Mouse (Mus musculus) heart, adult 18-20 months (tissue): Measurements from ENCODE around the gene Mrpl42. TPM values are rescaled to one million over a fixed set of nuclear protein-coding genes. Genes with fewer than 3 reads are reported as not detected.

ENCODE experiments used
- DNase-seq, 2 experiments: peaks; one replicate each; pipeline ENCODE4 v3.0.0; 2021 to 2022; ENCODE audit warnings: mixed read lengths in 1 of 2
- long read RNA-seq, 2 experiments: library from polyadenylated mRNA; stranded (forward); transcript quantifications; one replicate each; pipeline ENCODE4 v2.0.0; 2021
- total RNA-seq, 2 experiments: library from RNA; stranded (reverse); gene quantifications; 2 replicates each; pipeline ENCODE4 v1.2.3; 2021

Mrpl42 gene
- 100 to 1,000 TPM; 389 to 421 TPM for total RNA-seq
- long read RNA-seq, experiment 1, transcript Mrpl42-202 (5 exons, 455 nt): minor isoform, 15 of 525 reads
- long read RNA-seq, experiment 1, transcript Mrpl42-203 (6 exons, 661 nt): major isoform, 472 of 525 reads
- long read RNA-seq, experiment 1, partial matches to known transcripts: 23 of 525 reads
- long read RNA-seq, experiment 1, other reads (novel, unspliced or antisense): 15 of 525 reads
- long read RNA-seq, experiment 2, transcript Mrpl42-202 (5 exons, 455 nt): minor isoform, 11 of 422 reads
- long read RNA-seq, experiment 2, transcript Mrpl42-203 (6 exons, 661 nt): major isoform, 383 of 422 reads
- long read RNA-seq, experiment 2, partial matches to known transcripts: 16 of 422 reads
- long read RNA-seq, experiment 2, other reads (novel, unspliced or antisense): 12 of 422 reads

DNA sequence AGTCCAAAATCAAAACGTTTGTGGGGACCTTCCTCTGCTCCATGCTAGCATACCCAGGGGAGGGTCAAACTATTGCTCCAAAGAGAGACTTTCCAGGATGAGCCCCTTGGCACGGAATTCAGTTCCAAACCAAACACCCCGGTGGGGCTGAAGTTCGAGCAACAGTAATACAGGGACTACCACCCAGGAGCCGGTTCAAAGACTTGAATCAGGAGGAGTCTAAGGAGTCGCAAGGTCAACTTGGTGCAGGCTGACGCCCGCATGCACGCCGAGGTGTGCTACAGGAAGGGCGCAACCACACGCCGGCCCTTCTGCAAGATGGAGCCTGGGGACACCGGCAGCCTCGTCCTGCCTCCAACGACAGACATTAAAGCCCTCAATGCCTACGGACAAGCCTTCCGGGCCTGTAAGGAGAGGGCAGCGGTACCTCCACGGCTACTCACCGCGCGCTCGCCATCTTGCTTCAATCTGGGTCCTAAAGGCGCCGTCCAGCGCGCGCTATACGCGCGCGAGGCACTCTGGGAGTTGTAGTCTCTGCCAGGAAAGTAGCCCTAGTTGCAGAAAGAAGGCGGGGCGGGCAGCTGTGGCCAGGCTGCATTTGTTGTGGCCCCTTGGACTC, at the start of gene Mrpl42:
Gene Mrpl42, minus strand, starts transcription at position 478 of the 619 bp plus-strand sequence.
- DNase-seq: peak; percentile 91 to 94

GRCm38 (mm10) chr10:95550506-95550905, 48.8 kb upstream of the Mrpl42 start:
- peak in 1 of 2 experiments; percentile 55 for DNase-seq

GRCm38 (mm10) chr10:95549080-95549479, 47.3 kb upstream of the Mrpl42 start:
- DNase-seq: peak in 1 of 2 experiments; percentile 11

DNA sequence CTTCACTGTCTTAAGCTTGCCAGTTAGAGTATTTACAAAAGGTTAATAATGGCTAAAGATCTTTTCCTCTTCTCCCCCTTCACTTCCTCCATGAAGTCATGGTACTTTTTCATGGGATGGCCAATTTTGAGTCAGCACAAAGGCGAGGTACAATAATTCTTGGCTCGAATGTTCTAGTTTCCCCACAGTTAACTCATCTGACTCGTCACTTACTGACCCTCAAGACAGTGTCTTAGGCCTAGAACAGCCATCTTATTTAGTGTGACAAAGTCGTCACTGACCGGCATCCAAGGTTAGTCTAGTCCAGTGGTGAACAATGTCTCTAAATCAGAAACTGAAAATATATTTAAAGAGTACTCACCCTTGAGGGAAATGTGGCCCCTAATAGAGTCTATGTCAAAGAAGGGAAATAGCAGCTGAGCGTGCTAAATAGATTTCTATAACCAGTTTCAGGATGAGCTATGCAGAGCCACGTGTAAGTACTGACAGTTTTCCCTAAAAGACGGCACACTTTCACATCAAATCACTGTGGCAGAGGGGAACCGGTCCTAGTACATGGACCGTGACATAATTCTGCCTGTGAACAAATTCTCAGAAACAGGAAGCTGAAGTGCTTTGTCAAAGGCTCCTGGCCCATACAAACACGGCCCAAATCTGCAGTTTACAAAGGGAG, 46.5 kb upstream of the Mrpl42 start:
- DNase-seq: no peak

GRCm38 (mm10) chr10:95546178-95546577, 44.4 kb upstream of the Mrpl42 start:
- no peak for DNase-seq

- peak in 1 of 2 experiments; percentile 15 for DNase-seq
Observed at GRCm38 (mm10) chr10:95545051-95545450, 43.3 kb upstream of the Mrpl42 start.

- no peak for DNase-seq
Observed at GRCm38 (mm10) chr10:95544651-95545050, 42.9 kb upstream of the Mrpl42 start.

DNA sequence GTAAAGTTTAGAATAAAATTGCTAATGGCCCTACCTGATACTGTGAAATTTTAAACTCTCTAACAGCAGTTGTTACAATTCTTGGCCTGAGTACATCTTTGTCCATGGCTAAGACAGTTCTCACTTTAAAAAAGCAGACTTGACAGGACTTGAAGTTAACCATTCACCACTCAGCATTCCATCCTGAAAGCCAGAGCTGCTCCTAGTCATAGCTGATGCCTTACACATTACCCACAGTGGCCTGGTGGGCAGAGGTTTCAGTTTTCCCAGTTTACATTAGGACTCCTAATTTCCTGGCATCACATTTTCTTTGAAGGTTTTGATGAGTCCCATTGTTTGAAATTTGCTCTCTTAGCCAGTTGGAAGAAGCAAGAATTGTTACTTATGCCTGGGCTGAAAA, 42.3 kb upstream of the Mrpl42 start:
- DNase-seq: no peak

- peak in 1 of 2 experiments; percentile 5 for DNase-seq
Observed at GRCm38 (mm10) chr10:95543377-95543776, 41.6 kb upstream of the Mrpl42 start.

GRCm38 (mm10) chr10:95542916-95543315, 41.2 kb upstream of the Mrpl42 start:
- DNase-seq: no peak

DNA sequence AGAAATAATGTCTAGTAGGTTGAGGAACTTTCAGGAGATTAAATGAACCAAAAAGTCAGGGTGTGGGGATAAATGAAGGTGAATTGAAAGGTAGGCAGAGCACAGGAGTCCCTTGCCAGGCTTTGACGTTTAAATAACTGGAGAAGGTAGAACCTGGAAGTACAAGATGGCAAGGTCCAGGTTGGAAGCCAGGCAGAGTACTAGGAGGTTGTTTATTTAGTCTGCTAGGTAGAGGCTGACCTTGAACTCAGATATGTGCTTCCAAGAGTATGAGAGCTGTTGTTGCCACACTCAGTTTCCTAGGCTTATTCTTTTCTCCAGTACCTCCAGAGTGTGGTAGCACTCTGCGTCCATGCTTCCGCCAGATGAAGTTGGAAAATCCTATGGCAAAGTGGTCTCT, 38.1 kb upstream of the Mrpl42 start:
- DNase-seq: peak in 1 of 2 experiments; percentile 13

GRCm38 (mm10) chr10:95539260-95539659, 37.5 kb upstream of the Mrpl42 start:
- DNase-seq: peak; percentile 36 to 50

DNA sequence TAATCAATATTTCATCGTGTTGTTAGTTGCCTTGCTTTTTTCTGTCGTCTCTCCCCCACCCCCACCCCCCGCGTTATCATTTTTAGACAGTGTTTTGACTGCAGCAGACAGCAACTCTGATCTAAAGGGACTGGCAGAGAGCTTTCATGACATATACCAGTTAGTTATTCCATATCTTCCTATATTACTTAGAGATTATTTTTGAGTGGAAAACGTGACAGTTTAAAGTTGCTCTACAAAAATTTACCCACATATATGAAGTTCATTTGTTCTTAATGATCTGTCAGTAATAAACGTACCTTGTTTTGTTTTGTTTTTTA, 34.4 kb upstream of the Mrpl42 start:
- no peak for DNase-seq

DNA sequence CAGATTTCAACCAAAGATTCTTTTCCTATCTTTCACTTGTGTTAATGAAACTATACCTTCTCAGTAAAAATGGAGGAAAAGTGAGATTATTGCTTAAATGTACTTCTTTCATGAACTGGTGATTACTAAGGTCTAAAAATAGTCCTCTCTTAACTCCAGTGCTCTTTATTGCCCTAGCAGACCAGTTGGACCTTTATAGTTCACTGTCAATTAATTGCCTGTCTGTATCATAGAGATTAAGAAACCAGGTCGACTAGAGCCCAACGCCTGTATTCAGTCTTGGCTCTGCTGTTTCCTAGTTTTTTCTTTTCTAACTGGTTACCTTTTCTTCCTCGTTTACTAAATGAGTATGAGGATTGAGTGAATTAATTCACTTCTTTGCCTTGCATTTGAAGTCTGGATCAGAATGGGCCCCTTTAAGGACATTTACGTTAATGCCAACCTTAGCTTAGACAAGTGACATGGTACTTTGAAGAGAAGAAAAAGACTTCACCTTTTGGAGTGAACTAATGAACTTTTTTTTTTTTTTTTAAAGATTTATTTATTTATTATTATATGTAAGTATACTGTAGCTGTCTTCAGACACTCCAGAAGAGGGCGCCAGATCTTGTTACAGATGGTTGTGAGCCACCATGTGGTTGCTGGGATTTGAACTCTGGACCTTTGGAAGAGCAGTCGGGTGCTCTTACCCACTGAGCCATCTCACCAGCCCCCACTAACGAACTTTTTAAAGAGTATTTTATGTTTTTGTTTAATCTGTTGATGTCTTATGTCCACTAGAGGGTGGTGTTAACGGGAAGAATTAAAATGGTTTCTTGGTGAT, 33.9 kb upstream of the Mrpl42 start:
- no peak for DNase-seq

GRCm38 (mm10) chr10:95533382-95533781, 31.6 kb upstream of the Mrpl42 start:
- DNase-seq: peak in 1 of 2 experiments; percentile 34

DNA sequence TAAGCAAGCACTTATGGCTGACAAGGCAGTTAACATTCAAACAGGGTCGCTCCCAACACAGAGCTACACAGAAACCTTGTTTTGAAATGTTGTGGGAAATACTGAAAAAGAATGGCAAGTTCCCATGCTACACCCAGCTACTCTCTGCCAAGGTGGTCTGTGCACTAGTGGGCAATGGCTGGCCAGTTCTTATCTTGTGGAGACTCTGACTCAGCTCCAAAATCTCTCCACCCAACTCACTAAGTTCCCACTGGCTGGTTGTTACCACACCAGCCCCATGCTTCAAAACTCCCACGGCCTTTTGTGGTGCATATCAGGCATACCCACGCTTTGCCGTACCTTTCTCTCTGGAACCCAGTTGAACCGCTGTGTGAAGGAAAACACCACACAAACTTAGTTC, 31.2 kb upstream of the Mrpl42 start:
- peak; percentile 34 to 39 for DNase-seq

- DNase-seq: no peak
Observed at GRCm38 (mm10) chr10:95530551-95531121, 28.9 kb upstream of the Mrpl42 start.

- no peak for DNase-seq
Observed at GRCm38 (mm10) chr10:95526495-95527122, 24.9 kb upstream of the Mrpl42 start.

DNA sequence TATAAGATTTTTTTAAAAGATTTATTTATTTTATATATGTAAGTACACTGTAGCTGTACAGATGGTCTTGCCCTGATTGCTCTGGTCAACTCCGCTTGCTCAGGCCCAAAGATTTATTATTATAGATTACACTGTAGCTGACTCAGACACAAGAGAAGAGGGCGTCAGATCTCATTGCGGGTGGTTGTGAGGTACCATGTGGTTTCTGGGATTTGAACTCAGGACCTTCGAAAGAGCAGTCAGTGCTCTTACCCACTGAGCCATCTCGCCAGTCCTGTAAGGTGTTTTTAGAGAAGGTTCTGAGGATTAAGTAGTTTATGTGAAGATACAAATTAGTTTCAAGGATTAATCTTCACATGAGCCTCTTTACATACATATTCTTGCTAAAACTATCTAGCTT, 24.1 kb upstream of the Mrpl42 start:
- DNase-seq: no peak

GRCm38 (mm10) chr10:95525037-95525675, 23.4 kb upstream of the Mrpl42 start:
- no peak for DNase-seq

DNA sequence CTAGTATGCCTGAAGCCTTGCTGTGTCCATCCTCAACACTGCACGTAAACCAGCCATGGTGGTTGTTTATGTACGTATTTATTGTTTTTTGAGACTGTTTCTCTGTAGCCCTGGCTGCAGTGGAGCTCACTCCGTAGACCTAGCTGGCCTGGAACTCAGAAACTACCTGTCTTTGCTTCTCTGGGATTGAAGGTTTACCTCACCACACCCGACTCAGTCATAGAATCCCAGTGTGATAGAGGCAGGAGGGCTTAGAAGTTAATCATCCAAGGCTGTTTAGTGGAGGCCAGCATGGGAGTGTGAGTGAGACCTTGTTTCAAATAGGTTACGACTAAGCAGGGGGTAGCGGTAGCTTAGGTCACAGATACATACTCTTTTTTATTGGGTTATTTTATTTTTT, 15.9 kb upstream of the Mrpl42 start:
- DNase-seq: no peak
